Mouse (Mus musculus) olfactory bulb, adult 2 months (tissue): ENCODE data around the gene Mafg.

Experiments used
- CTCF ChIP-seq: fragments of 200-500 bp; IDR thresholded peaks from 2 replicates; pipeline ENCODE4 v1.5.1; 2012; ENCODE audit warnings: low read depth, mild to moderate bottlenecking, low read length, moderate library complexity; ENCODE audit not compliant: insufficient read depth
- POLR2A ChIP-seq: fragments of 200-500 bp; IDR thresholded peaks from 2 replicates; pipeline ENCODE4 v1.6.1; 2012; ENCODE audit warnings: mild to moderate bottlenecking, low read depth, low read length, moderate library complexity; ENCODE audit not compliant: insufficient read depth

- TF ChIP-seq CTCF, result no peak
- 0 out of 2 replicates have a peak, but pooled peaks have one; percentile 7 for TF ChIP-seq POLR2A
Observed at GRCm38 (mm10) chr11:120632559-120633519, 561 bp downstream of the Mafg start.
